Mouse (Mus musculus) spleen, postnatal 4 days (tissue): ENCODE data around the gene Rab31.

ENCODE experiments used
- DNase-seq, 2 experiments: peaks; one replicate each; pipeline ENCODE4 v3.0.0; 2022; ENCODE audit warnings: low spot score in 2 of 2

The Rab31 gene

DNA sequence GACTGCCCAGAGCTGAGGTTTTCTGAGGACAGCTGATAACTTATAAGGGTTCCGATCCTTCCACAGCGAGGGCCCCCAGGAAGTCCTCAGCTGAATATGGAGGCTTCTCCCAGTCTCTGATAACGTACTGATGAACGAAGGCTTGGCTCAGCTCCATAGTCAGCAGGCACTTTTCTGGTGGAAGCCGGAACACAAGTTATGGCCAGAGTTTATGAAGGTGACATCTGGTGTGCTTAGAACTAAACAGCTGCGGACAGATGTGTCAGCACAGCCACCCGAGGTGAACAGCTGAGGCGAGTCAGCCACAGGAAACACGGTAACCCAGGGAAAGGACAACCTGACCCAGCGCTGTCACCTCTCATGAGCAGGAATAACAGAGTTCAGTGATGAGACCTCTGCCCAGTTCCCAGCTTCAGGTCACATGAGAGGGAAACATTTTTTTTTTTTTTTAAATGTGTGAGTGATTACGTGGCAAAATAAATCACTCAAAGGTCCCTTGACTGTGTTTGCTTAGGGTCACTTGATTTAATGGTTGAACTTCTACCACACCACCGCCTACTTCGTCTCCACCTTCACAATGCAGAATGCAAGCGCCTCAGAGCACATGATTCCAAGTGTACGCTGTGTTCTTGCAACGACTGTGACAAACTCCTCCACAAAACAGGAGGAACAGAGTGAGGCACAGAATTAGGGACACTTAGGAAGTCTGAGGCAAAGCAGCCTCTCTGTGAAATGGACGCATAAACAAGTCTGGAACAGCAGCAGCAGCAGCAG lies 106.0 kb downstream of the Rab31 start:
- peak in 1 of 2 experiments; percentile 23 for DNase-seq

DNA sequence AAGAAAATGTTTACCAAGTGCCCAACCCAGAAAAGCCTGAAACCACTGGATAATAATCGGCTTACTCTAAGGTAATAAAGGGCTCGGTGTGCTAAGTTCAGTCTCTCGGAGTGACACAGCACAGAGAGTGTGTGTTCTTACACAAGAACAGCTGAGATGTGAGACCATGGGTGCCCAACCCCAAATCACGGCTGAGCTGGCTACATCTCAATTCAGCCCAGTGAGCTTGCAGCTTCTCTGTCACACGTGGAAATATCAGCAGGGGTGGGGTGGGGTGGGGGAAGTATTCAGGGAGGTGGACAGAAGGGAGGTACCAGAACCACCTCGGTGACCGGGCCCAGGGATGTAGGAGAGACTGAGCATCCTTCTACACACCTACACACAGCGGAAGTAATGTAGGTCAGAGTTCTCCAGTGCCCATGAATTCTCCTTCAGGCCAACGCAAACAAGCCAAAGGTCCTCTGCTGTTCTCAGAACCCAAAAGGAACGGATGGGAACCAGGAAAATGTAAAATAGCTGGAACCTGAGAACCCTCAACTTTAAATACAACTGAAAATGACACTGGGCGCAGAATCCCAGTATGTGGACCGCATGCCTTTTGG lies 106.7 kb downstream of the Rab31 start:
- no peak for DNase-seq

DNA sequence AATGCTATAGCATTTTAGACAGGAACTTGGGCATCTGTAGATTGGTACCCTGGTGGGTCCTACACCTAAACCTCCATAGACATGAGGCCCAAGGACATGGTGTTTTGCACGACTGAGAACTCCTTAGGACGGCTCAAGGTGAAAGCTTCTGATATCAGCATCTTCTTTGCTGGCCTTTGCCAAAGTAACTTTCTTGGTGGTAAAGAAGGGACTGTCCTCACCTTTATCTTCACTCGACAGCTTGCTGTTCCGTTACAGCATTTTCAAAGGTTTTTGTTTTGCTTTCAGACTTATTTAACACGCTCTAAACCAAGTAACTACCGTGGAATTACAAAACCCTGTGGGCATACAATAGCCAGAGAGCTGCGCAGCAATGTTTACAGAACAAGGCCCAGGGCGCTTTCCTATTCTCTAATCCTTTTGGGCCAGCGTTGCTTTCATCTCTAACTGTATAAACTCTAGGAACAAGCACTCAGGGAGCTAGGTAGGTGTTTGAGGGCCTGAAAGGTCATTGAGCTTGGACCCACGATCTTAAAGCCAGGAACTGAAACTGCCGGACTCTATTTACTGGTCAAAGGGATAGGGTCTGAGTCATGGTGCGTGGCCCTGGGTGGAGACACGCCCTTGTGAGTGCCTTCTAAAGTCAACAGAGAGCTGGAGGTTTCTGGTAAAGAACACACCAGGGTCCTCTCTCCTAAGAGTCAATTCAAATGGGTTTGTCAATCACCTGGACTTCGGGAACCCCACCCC lies 109.0 kb downstream of the Rab31 start:
- DNase-seq, result peak in 1 of 2 experiments; percentile 29

DNA sequence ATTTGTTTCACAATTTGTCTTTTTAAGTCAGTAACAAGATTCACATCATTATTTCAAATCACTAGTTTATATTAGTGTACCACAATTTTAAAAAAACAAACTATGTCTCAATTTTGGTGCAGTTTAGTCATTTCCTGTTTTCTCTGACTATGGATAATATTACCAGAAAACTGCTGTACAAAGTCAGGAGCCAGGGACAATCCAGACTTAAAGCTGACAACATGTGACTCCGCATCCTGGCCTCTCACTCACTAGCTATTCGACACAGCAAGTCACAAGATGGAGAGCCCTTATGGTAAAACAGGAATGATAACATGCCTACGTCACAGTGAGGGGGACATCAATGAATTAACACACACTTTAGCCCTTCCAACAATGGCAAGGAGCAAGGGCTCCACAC lies 109.9 kb downstream of the Rab31 start:
- no peak for DNase-seq

DNA sequence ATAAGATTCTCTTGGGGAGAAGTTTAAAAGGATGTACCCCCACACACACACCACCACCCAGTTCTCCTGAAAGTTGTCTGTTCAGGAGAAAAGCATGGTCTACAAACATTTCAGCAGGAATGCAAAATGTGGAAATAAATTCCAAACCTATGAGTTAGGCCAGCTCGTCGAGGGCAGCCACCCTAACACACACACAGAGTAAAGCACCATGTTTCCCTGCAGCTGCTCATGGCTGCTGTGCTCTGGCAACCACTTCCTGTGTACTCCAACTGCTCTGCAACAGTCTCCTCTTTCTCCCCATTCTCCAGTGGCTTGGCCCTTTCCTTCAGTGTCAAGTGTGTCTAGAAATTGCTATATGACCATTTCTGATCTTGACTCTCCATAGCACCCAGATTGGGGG lies 114.1 kb downstream of the Rab31 start:
- DNase-seq, result no peak

DNA sequence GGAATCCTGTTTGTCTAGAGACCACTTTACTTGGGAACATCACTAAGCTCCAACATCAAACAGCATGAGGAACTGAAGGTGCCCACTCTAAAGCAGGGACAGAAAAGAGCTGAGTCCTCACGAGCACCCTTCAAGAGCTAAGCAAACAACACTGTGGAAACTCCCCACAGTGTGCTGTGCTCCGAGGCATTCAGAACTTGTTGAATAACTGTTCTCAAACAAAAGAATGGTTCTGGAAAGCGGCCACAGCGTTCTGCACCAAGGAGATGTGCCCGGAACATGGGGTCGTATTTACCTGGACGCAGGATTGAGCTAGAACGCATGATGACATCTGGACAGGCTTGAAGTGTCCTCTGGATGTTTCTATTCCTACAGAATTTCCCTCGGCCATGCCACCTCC lies 114.6 kb downstream of the Rab31 start:
- no peak for DNase-seq

DNA sequence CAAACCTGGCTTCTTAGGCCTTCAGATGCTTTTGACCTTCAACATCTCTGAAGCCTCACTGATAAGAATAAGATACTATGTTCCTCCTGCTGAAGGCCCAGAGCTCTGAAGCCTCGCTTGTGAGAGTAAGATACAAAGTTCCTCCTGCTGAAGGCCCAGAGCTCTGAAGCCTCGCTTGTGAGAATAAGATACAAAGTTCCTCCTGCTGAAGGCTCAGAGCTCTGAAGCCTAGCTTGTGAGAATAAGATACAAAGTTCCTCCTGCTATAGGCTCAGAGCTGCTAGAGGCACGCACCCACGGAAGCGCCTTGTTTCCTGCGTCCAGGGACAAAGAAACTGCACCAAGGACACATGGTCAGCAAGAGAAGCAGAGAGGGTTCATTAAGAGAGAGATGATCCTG lies 115.8 kb downstream of the Rab31 start:
- no peak for DNase-seq

DNA sequence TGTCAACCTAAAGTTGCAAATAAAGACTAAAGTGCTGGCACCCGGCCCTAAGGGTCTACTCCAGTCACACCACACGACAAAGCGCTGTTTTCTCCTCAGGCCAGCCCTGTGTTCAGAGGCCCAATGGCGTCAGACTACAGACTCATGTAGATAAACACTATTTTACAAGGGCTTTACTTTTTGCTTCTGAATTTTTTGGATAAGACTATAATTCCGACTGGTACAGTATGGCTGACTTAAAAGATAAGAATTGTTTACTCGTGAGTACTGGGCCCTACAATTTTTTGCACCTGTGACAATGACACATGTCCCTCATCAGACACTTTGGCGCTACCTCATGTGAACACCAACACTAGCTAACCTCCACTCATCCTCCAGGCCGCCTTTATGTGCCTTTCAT lies 116.5 kb downstream of the Rab31 start:
- DNase-seq, result no peak

DNA sequence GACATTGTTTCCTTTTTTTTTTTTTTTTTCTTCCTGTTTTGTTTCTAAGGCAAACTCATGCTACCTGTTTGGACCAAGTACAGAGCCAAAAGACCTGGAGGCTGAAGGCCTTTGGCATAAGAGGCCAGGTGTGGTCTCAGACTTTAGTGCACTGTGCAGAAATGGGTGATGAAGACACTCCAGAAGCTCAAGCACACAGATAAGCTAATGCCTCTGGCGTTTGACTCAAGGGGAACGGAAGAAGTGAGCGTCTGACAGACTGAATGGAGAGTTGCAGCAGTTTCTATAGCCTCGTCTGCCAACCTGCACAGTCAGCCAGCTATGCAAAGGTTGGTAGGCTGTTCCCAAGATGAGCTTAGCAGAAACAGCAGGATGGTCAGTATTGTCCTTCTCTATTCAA lies 116.9 kb downstream of the Rab31 start:
- no peak for DNase-seq

DNA sequence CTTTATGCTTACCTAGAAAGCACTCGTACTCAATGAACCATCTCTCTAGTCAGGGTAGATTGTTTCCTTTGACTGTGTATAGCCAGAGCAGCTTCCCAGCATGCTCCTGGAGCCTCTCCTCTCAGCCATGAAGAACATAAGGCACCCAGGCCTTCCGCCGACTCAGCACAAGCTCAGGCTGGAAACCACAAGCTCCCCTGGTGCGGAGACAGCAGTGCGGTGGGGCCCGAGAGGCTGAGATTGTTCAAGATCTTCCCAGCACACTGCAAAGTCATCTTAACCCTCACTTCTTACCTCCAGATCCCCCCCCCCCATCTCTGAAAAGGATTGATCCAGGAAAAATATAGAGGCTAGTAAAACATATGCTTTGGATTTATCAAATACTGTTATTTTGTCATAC lies 122.0 kb downstream of the Rab31 start:
- DNase-seq, result peak in 1 of 2 experiments; percentile 53

DNA sequence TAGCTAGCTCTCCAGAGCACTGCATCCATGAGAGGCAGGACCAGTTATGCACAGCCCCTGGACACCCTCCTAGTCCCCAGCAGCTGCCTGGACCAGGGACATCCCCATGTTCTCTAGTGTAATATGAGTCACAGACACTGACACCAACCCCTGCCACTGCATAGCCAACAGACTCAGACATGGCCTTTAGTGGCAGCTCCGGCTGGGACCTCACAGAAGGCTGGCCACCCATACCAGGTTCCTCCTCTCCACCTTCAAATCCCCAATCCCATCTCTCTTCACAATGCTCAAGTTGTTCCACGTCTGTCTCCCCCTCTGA lies 123.4 kb downstream of the Rab31 start:
- peak in 1 of 2 experiments; percentile 53 for DNase-seq

DNA sequence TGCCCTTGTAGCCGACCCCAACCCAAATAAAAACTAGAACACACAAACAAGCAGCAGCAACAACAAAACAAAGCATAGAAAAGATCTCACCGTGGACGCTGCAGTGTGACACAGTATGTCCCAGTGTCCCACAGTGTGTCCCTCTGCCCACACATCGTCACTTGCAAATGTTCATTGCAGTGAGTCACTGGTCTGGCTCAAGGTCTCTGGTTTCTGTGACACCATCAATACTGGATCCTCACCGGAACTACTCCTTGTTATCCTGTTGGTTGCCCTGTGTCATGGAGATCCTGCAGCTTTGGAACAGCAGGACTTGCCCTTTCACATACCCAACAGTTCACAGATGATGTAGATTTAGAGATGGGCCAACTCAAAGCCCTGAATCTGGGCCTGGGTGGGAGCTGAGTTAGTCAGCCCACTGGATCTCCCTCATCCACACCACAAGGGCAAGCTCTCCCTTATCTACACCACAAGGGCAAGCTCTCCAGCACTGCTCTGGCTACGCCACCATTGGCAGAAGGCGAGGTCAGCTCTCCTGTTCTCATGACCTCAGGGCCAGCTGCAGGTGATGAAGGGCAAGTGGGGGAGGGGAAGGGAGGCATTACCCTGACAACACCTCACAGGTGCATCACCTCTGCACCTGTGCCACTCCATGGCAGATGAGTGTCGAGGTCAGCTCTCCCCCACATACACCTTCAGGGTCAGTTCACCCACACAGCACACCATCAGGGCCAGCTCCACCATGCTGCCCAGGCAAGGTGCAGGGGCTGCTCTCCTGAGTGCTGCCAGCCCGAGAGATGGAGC lies 124.0 kb downstream of the Rab31 start:
- DNase-seq, result peak in 1 of 2 experiments; percentile 54

DNA sequence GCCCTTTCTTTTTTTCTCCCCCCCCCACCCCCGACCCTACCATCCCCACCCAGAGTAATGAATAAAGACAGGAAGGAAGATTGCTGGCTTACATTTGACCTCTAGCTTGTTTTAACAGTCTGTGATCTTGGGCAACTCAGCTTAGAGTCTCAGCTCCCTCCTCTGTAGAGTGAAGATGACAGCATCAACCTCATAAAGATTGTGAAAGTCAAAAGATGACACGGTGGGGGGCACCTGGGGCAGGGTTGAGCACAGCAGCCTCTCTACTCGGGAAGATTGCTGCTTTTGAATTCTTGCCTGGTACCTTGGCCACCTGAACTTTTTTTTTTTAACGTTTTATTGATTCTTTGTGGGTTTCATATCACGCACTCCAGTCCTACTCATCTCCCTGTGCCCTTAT lies 124.6 kb downstream of the Rab31 start:
- DNase-seq, result no peak

DNA sequence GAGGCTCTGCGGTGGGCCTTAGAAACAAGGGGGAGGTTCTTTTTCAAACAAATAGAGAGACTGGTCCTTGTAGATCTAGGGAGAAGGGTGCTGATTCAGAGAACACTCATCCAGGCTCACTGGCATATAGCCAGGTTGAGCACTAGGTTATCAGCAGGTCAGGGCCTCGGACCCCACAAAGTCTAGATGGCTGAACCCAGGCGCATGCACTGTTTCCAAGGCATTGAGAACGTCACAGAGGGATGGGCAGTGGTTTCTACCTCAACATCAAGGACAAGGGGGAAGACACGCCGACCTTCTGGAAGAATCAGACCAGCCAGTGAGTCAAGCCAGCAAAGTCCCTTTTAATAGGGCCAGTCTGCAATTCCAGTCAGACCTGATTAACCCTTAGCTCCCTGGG lies 125.3 kb downstream of the Rab31 start:
- peak in 1 of 2 experiments; percentile 50 for DNase-seq

DNA sequence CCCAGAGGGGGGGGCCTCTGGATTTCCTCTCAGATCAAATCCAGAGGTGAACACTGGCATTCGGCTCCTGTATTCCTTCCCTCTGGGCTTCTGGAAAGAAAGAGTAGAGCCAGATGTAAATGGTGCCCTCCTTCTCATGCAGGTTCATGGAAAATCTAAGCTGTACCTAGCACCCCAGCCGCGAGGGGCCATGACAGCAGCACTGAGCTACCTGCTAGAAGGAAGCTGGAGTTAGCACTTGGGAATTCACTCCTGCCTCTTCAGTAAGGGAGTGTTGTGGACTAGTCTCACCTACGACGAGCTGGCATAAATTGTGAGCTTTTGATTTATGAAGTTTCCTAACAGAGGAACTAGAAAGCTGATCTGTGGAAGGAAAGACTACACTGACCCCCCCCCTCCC lies 129.0 kb downstream of the Rab31 start:
- DNase-seq, result peak in 1 of 2 experiments; percentile 48

DNA sequence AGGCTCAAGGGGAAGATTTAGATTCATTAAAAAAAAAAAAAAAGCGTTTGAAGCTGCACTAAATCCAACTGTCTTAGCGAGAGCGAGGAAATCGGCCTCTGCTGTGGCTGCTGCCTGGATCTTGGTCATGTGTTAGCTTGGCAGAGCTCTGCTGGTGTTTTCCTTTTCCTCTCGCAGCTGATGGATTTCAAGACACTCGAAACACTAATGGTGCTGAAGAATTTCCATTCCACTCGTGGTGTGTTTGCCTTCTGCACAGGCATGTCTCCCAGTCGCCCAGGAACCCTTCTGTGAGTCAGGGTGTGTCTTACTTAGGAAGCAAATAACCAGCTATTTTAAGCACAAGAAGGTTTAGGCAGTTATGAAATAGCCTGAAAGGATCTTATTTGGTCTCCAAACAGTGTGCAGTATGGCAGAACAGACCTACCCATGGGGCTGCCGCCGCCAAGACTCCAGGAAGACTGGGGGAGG lies 129.5 kb downstream of the Rab31 start:
- peak in 1 of 2 experiments; percentile 47 for DNase-seq

DNA sequence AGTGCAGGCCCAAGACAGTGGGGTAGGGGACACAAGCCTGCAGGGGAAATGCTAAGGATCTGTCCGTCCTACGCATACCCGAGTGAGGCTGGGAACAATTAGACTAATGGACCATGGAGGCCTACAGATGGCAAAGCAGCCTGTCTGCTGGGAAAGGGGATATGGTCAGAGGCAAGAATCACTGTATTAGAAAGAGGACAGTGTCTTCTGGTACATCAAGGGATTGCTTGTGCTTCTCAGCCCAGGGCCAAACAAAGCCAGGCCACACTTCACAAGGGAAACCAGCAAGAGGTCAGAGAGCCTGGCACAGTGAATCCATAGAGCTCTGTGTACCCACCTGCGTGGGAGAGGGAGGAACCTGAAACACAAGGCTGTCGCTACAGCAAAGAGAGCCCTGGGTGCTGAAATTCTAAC lies 130.0 kb downstream of the Rab31 start:
- peak in 1 of 2 experiments; percentile 40 for DNase-seq

DNA sequence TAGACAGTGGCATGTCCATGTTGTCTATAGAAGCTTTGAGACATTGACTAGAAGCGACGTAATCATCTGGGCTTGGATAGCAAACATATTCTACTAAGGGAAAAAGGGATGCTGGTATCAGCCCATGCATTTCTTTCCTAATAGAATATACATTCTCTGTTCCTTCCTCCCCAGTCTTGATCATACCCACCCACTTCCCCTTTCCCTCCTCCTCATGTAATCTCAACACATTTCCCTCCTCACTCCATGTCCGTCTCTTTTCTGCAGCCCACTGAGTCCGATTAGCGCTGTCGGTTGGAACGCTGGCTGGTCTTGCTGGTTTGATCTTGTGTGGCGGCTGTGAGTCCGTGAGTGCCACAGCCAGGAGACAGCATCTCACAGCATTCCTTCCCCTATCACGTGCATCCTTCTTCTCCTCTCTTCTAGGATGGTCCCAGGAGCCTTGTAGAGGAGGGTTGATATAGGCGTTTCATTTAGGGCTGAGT lies 130.8 kb downstream of the Rab31 start, which contains the start of gene Txndc2:
TSS of gene Txndc2 (minus strand) at position 435 of the 485 bp plus-strand sequence.
- DNase-seq, result peak in 1 of 2 experiments; percentile 54

DNA sequence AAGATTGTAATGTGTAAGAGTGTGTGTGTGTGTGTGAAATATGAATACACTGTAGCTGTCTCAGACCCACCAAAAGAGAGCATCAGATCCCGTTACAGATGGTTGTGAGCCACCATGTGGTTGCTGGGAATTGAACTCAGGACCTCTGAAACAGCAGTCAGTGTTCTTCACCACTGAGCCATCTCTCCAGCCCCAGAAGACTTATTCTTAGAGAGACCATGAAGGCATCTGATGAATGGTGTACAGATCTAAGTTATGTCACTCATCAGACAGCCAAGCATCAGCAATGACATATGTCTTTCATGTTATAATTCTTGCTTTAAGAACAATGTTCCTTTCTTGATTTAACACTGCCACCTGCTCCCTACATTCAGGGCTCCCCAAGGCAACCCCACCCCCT lies 133.4 kb downstream of the Rab31 start:
- DNase-seq, result no peak

DNA sequence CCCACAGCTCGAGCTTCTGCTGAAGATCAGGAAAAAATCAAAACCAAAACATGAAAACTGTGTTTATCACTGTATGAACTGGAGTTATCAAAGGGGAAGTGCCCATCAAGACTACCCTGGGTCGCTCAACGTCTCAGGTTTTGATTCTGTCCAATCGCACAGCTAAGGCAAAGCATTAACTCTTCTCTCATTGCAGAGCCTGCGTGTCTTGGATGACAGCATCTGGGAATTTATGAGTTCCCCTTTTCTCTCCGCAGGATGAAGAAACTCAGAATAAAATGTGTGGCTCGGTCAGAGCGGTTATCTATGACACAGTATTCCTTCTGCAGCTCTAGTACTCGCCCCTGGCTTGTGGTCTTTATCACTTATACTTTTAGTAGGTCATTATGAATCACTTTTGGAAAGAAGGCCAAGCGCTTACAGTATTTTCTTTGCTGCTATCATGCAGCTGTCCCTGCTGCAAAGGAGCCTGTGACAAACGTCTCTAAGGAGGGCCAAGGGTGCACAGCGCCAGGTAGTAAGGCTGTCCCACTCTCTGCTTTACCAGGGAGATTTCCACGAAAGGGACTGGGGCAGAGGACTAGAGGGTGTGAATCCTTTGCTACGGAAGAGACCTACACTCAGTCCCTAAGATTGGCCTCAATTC lies 136.7 kb downstream of the Rab31 start:
- DNase-seq, result peak in 1 of 2 experiments; percentile 47

DNA sequence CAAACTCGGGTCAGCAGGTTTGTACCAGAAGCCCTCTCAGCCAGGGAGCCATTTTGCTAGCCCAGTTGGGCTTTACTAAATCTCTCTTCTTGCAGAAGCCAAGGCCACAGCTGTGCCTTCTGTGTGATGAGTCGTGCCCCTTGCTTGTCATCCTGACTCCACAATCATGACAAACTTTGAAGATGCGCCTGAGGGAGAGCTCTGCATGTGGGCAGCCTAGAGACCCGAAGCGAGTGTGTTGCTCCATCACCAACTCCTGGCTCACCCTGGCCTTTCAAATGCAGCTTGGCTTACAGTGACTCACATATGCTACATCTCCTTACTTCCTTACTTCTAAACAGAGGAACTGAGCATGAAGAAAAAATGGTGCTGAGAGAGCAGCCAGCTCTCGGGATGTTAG lies 142.6 kb downstream of the Rab31 start:
- DNase-seq, result peak in 1 of 2 experiments; percentile 58
